22 mouse cellular contexts compared by ENCODE assay signal in the genomic region with DNA sequence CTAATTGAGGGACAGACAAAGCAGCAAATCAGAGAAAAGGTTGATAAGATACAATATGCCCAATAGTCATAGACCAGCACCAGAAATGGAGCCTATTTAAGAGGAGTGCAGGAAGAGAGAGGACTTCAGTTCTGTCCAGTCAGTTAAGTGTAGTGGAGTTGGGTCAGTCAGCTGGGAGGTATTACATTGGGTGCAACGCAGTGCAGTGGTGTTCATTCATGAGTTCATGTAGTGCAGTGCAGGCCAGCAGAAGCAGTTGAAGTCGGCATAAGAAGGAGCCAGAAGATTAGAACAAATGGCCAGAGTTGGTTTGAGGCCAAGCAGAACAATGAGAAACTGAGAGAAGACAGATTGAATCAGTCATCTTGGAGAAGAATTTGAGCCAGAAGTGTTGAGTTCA.
DNase-seq lines count a peak whose midpoint lies in the region; ATAC-seq and TF ChIP-seq lines count a peak whose summit lies in the region.
"Had no signal": no experiment of that assay in that cellular context is flagged by ENCODE, and none has a peak within 500 bp of the region (broad histone marks: within the 10 kb centered on the region; RNA-seq: fewer than 3 reads in every experiment).

No protein-coding gene starts in this region.

- DNase-seq in heart, postnatal 4 days = peak; percentile 17
- DNase-seq in kidney, postnatal 25 days = no peak
- peak; percentile 9 for DNase-seq in kidney, postnatal 14 days
- DNase-seq in kidney, adult 2 months = no peak
- DNase-seq: adrenal gland, adult 2 months; adrenal gland, postnatal 14 days; cerebellum, adult 11 months; cerebellum, adult 2 months; cerebellum, adult 9-11 months; cerebellum, postnatal 25 days; forebrain, postnatal 0 days; gastrocnemius, adult 2 months; gastrocnemius, postnatal 14 days; heart, adult 18-20 months had no signal

- H3K36me3 ChIP-seq in heart, embryonic 12.5 days = no peaks in the 10 kb centered on the region
- H3K36me3 ChIP-seq in kidney, embryonic 16.5 days (ENCODE audit: insufficient read depth, low read length) = no peaks in the 10 kb centered on the region
- H3K36me3 ChIP-seq in kidney, adult 2 months (ENCODE audit: control insufficient read depth, insufficient read depth, low read length) = no peaks in the 10 kb centered on the region
- H3K36me3 ChIP-seq: embryonic facial prominence, embryonic 12.5 days; embryonic facial prominence, embryonic 15.5 days; hindbrain, embryonic 12.5 days; hindbrain, embryonic 15.5 days had no signal

- no peak overlapping the region for H3K9ac ChIP-seq in heart, embryonic 12.5 days
- H3K9ac ChIP-seq in kidney, embryonic 16.5 days (replicated peaks; ENCODE audit: low read length) = no peak overlapping the region
- H3K9ac ChIP-seq: embryonic facial prominence, embryonic 12.5 days; embryonic facial prominence, embryonic 15.5 days; forebrain, postnatal 0 days; hindbrain, embryonic 12.5 days; hindbrain, embryonic 15.5 days had no signal

- ATAC-seq in heart, embryonic 12.5 days (ENCODE audit: insufficient number of reproducible peaks, low FRiP score) = no peak
- ATAC-seq in kidney, embryonic 16.5 days (ENCODE audit: low FRiP score, low TSS enrichment) = peak; percentile 70; the same call in 1 of the 2 replicates
- ATAC-seq: CD4-positive, CD25-positive, alpha-beta regulatory T cell, adult 4 months; forebrain, embryonic 14.5 days; forebrain, postnatal 0 days had no signal

- no peaks in the 10 kb centered on the region for H3K27me3 ChIP-seq in heart, embryonic 12.5 days (replicated peaks)
- no peaks in the 10 kb centered on the region for H3K27me3 ChIP-seq in kidney, embryonic 16.5 days (ENCODE audit: insufficient read depth, low read length)
- no peaks in the 10 kb centered on the region for H3K27me3 ChIP-seq in kidney, adult 2 months (replicated peaks; ENCODE audit: control insufficient read depth, insufficient read depth, low read length)
- H3K27me3 ChIP-seq: embryonic facial prominence, embryonic 12.5 days; embryonic facial prominence, embryonic 15.5 days; hindbrain, embryonic 12.5 days; hindbrain, embryonic 15.5 days had no signal

- H3K4me2 ChIP-seq in heart, embryonic 12.5 days = no peak overlapping the region
- no peak overlapping the region for H3K4me2 ChIP-seq in kidney, embryonic 16.5 days (replicated peaks; ENCODE audit: low read depth, low read length)
- H3K4me2 ChIP-seq: embryonic facial prominence, embryonic 12.5 days; embryonic facial prominence, embryonic 15.5 days; hindbrain, embryonic 12.5 days; hindbrain, embryonic 15.5 days had no signal

- no peaks in the 10 kb centered on the region for H3K4me1 ChIP-seq in heart, embryonic 12.5 days (replicated peaks)
- H3K4me1 ChIP-seq in kidney, embryonic 16.5 days (ENCODE audit: insufficient read depth, low read length) = no peaks in the 10 kb centered on the region
- no peaks in the 10 kb centered on the region for H3K4me1 ChIP-seq in kidney, adult 2 months (ENCODE audit: control insufficient read depth, insufficient read depth, low read length)
- H3K4me1 ChIP-seq: embryonic facial prominence, embryonic 12.5 days; embryonic facial prominence, embryonic 15.5 days; hindbrain, embryonic 12.5 days; hindbrain, embryonic 15.5 days had no signal

- no peak overlapping the region for H3K4me3 ChIP-seq in heart, embryonic 12.5 days
- H3K4me3 ChIP-seq in kidney, embryonic 16.5 days (ENCODE audit: low read length) = no peak overlapping the region
- H3K4me3 ChIP-seq in kidney, adult 2 months (ENCODE audit: insufficient read depth, low read depth, low read length) = no peak overlapping the region
- H3K4me3 ChIP-seq: embryonic facial prominence, embryonic 12.5 days; embryonic facial prominence, embryonic 15.5 days; gastrocnemius, adult 2 months; hindbrain, embryonic 12.5 days; hindbrain, embryonic 15.5 days had no signal

- H3K27ac ChIP-seq in heart, embryonic 12.5 days (ENCODE audit: poor library complexity, severe bottlenecking) = no peak overlapping the region
- no peak overlapping the region for H3K27ac ChIP-seq in kidney, embryonic 16.5 days (ENCODE audit: low read length)
- no peak overlapping the region for H3K27ac ChIP-seq in kidney, adult 2 months (ENCODE audit: insufficient read depth, low read depth, low read length)
- H3K27ac ChIP-seq: embryonic facial prominence, embryonic 12.5 days; embryonic facial prominence, embryonic 15.5 days; gastrocnemius, adult 2 months; hindbrain, embryonic 12.5 days; hindbrain, embryonic 15.5 days had no signal

- no peaks in the 10 kb centered on the region for H3K9me3 ChIP-seq in heart, embryonic 12.5 days (replicated peaks)
- no peaks in the 10 kb centered on the region for H3K9me3 ChIP-seq in kidney, embryonic 16.5 days (ENCODE audit: low read length)
- H3K9me3 ChIP-seq: embryonic facial prominence, embryonic 12.5 days; embryonic facial prominence, embryonic 15.5 days; hindbrain, embryonic 12.5 days; hindbrain, embryonic 15.5 days had no signal

- TF ChIP-seq POLR2A in kidney, adult 2 months (IDR thresholded peaks at IDR 0.05; ENCODE audit: low read depth, low read length) = no peak

- WGBS in heart, embryonic 12.5 days = 52% methylated on average over 2 of the region's 2 CpGs
- 58% methylated on average over 2 of the region's 2 CpGs for WGBS in kidney, embryonic 16.5 days
- 74% methylated on average over 2 of the region's 2 CpGs for WGBS in kidney, adult 2 months

- TF ChIP-seq CTCF in kidney, adult 2 months (conservative IDR thresholded peaks at IDR 0.05; ENCODE audit: insufficient read depth, insufficient read length, low read depth, low read length) = no peak

Comparison
In these comparisons a context has a peak if more than half of its experiments do, and no peak if none do; other contexts are left out.
1. DNase-seq: peak in heart, postnatal 4 days (single experiment) and kidney, postnatal 14 days (single experiment); none in kidney, postnatal 25 days (0 of 2) and kidney, adult 2 months (single experiment).